Mouse (Mus musculus) midbrain, postnatal 0 days (tissue): Measurements from ENCODE around the gene Apoc4. TPM values are rescaled to one million over a fixed set of nuclear protein-coding genes. Genes with fewer than 3 reads are reported as not detected.
A peak's percentile ranks its signal among the peaks of the same experiment; 100 is the strongest.

Source experiments
- ATAC-seq: fragments of 200-750 bp; cut with Nextera tagmentation; 2 replicates; pipeline ENCODE4 v1.8.0; 2017; ENCODE audit warnings: moderate number of reproducible peaks, mild to moderate bottlenecking, moderate TSS enrichment, moderate library complexity; ENCODE audit not compliant: low FRiP score
- DNase-seq: peaks from one replicate; pipeline ENCODE4 v3.0.0-alpha.2; 2015; ENCODE audit warnings: low spot score
- H3K27ac ChIP-seq: fragments of 300-500 bp; sonication (generic); 2 replicates; pipeline ENCODE4 v1.5.1; 2014; ENCODE audit warnings: low read depth, mild to moderate bottlenecking, low read length, mixed read lengths
- H3K27me3 ChIP-seq: fragments of 300-500 bp; sonication (generic); 2 replicates; pipeline ENCODE4 v1.6.1; 2014; ENCODE audit warnings: low read length, control low read depth, mixed read lengths; ENCODE audit not compliant: insufficient read depth
- H3K36me3 ChIP-seq: fragments of 300-500 bp; sonication (generic); 2 replicates; pipeline ENCODE4 v1.6.1; 2014; ENCODE audit warnings: low read length, control low read depth, mixed read lengths; ENCODE audit not compliant: insufficient read depth
- H3K4me1 ChIP-seq: fragments of 300-500 bp; sonication (generic); 2 replicates; pipeline ENCODE4 v1.6.1; 2014; ENCODE audit warnings: mild to moderate bottlenecking, control low read depth, antibody characterized with exemption, low read length, mixed read lengths; ENCODE audit not compliant: insufficient read depth
- H3K4me2 ChIP-seq: fragments of 300-500 bp; sonication (generic); 2 replicates; pipeline ENCODE4 v1.6.1; 2014; ENCODE audit warnings: low read depth, mild to moderate bottlenecking, low read length, mixed read lengths; ENCODE audit not compliant: poor library complexity, severe bottlenecking
- H3K4me3 ChIP-seq: fragments of 300-500 bp; sonication (generic); 2 replicates; pipeline ENCODE4 v1.5.1; 2014; ENCODE audit warnings: low read depth, mild to moderate bottlenecking, low read length, moderate library complexity
- H3K9ac ChIP-seq: fragments of 300-500 bp; sonication (generic); replicated peaks from 2 replicates; pipeline ENCODE4 v1.6.1; 2014; ENCODE audit warnings: mild to moderate bottlenecking, low read length, moderate library complexity, mixed read lengths; ENCODE audit not compliant: poor library complexity, severe bottlenecking
- H3K9me3 ChIP-seq: fragments of 300-500 bp; sonication (generic); 2 replicates; pipeline ENCODE4 v1.6.1; 2016; ENCODE audit warnings: low read length, control low read depth
- CTCF ChIP-seq: IDR thresholded peaks from 2 replicates; pipeline ENCODE4 v1.5.1; 2016; ENCODE audit warnings: antibody characterized with exemption, mild to moderate bottlenecking
- WGBS: fragments of 180-500 bp; shearing (Covaris S2); extraction: QIAGEN DNeasy Blood & Tissue Kit; methylation state at CpG from one replicate; pipeline ENCODE4 v1.1.7; 2014; 5-methylcytosine and 5-hydroxymethylcytosine counted together
- polyA plus RNA-seq: library from polyadenylated mRNA; unstranded; fragments of >200 nt; fragmentation: Nextera tagmentation; extraction: Ambion mirVana; gene quantifications from 2 replicates; pipeline ENCODE4 v1.2.1, GENCODE M21; 2015
- total RNA-seq: library from RNA; depleted of rRNA; stranded (reverse); fragments of >200 nt; gene quantifications from 2 replicates; pipeline ENCODE4 v1.2.3, GENCODE M21; 2014

Apoc4 gene
- total and polyA plus RNA-seq, 2 experiments from 2014 or later, result not detected

GRCm38 (mm10) chr7:19697949-19698906 is 16.9 kb upstream of the Apoc4 start:
- 3% methylated on average over 28 of the region's 28 CpGs for WGBS
- Histone ChIP-seq H3K27ac (peak overlapping the region; percentile 67), H3K9ac (peak overlapping the region; percentile 64), H3K4me1 (0 out of 2 replicates have a peak, but pooled peaks cover 6% of the 10 kb centered on the region), H3K36me3 (peaks cover 18% of the 10 kb centered on the region), H3K4me2 (peak overlapping the region; percentile 52), H3K27me3 (no peaks in the 10 kb centered on the region), H3K9me3 (no peaks in the 10 kb centered on the region), H3K4me3 (peak overlapping the region; percentile 34)
- TF ChIP-seq CTCF, result peak; percentile 57
- 0 out of 2 replicates have a peak, but pooled peaks have one; percentile 0 for ATAC-seq
- DNase-seq, result peak; percentile 31

GRCm38 (mm10) chr7:19696336-19696873 is 15.1 kb upstream of the Apoc4 start:
- Histone ChIP-seq H3K27me3 (no peaks in the 10 kb centered on the region), H3K4me1 (0 out of 2 replicates have a peak, but pooled peaks cover 6% of the 10 kb centered on the region), H3K36me3 (peaks cover under 1% of the 10 kb centered on the region; the same call in 1 of the 2 replicates), H3K27ac (no peak overlapping the region), H3K9ac (no peak overlapping the region), H3K4me3 (no peak overlapping the region), H3K9me3 (no peaks in the 10 kb centered on the region), H3K4me2 (peak overlapping the region; percentile 24; the same call in 1 of the 2 replicates)
- DNase-seq (no peak), ATAC-seq (no peak)
- 95% methylated on average over 34 of the region's 34 CpGs for WGBS
- no peak; the same call in 1 of the 2 replicates for TF ChIP-seq CTCF

GRCm38 (mm10) chr7:19695881-19696280 is 14.6 kb upstream of the Apoc4 start:
- ATAC-seq, result no peak
- no peak overlapping the region for H3K9ac ChIP-seq
- no peaks in the 10 kb centered on the region for H3K36me3 ChIP-seq
- 0 out of 2 replicates have a peak, but pooled peaks cover 6% of the 10 kb centered on the region for H3K4me1 ChIP-seq
- H3K27ac ChIP-seq, result no peak overlapping the region
- DNase-seq, result no peak
- no peaks in the 10 kb centered on the region for H3K27me3 ChIP-seq
- no peak overlapping the region for H3K4me3 ChIP-seq
- WGBS, result 89% methylated on average over 6 of the region's 6 CpGs
- no peak for TF ChIP-seq CTCF
- no peak overlapping the region for H3K4me2 ChIP-seq
- H3K9me3 ChIP-seq, result no peaks in the 10 kb centered on the region

GRCm38 (mm10) chr7:19695213-19695594 is 13.9 kb upstream of the Apoc4 start:
- TF ChIP-seq CTCF, result no peak
- WGBS, result 63% methylated on average over 8 of the region's 8 CpGs
- H3K27ac ChIP-seq, result peak overlapping the region; percentile 44
- no peak overlapping the region for H3K4me2 ChIP-seq
- H3K27me3 ChIP-seq, result no peaks in the 10 kb centered on the region
- no peak for DNase-seq
- no peak overlapping the region for H3K9ac ChIP-seq
- H3K4me3 ChIP-seq, result no peak overlapping the region
- 0 out of 2 replicates have a peak, but pooled peaks cover 6% of the 10 kb centered on the region for H3K4me1 ChIP-seq
- H3K9me3 ChIP-seq, result no peaks in the 10 kb centered on the region
- H3K36me3 ChIP-seq, result no peaks in the 10 kb centered on the region
- no peak for ATAC-seq

DNA sequence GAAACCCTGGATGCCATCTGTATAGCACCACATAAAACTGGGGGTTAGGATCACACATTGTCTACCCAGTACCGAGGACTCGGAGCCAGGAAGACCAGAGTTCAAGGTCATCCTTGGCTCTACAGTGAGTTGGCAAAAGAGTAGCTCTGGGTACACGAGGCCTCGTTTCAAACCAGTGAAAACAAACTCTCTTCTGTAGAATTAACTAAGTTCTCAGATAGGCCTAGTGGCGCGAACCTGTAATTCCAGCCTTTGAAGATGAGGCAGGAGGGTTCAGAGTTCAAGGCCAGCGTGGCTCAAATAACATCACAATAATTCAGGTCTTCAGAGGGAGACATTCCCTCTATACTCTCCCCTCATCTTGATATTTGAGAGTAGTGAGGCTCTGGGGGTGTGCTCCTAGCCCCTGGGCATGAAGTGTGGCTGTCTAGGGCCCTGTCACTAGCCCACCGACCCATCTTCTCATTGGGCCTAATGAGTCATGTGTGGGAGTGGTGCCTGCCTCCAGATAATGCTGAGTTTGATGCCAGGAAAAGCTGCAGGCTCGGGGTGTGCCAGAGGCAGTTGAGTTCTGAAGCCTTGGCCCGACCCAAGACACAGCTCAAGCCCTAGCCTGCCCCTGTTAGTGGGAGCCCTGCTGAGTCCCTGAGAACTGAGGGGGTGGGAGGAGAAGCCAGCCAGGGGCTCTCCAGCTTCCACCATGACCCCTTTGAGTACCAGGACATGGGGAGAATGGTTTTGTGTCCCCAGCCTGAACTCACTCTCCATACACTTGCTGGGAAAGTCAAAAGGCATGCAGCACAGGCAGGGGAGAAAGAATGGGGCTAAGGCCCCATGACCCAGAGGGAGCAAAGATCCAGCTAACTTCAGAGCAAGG is 13.3 kb upstream of the Apoc4 start:
- DNase-seq, result peak; percentile 18
- WGBS, result 87% methylated on average over 10 of the region's 10 CpGs
- peak overlapping the region; percentile 44 for H3K27ac ChIP-seq

More for the DNA sequence above, 13.3 kb upstream of the Apoc4 start:
- Histone ChIP-seq H3K4me2 (no peak overlapping the region), H3K4me1 (0 out of 2 replicates have a peak, but pooled peaks cover 6% of the 10 kb centered on the region), H3K9ac (no peak overlapping the region), H3K9me3 (no peaks in the 10 kb centered on the region), H3K36me3 (no peaks in the 10 kb centered on the region), H3K27me3 (no peaks in the 10 kb centered on the region), H3K4me3 (no peak overlapping the region)
- ATAC-seq, result no peak
- TF ChIP-seq CTCF, result no peak
